Mouse (Mus musculus) thymus, adult 2 months (tissue): ENCODE results near the gene Mnx1. TPM values are rescaled to one million over a fixed set of nuclear protein-coding genes. Genes with fewer than 3 reads are reported as not detected.

Source experiments
- DNase-seq: peaks from one replicate; pipeline ENCODE4 v3.0.0; 2021
- H3K27ac ChIP-seq: fragments of 200-500 bp; 2 replicates; pipeline ENCODE4 v1.5.1; 2012; ENCODE audit warnings: low read length, control low read depth; ENCODE audit not compliant: control insufficient read depth, insufficient read depth
- H3K27me3 ChIP-seq: fragments of 200-500 bp; 2 replicates; pipeline ENCODE4 v1.6.1; 2012; ENCODE audit warnings: mild to moderate bottlenecking, low read length, moderate library complexity, mixed read lengths; ENCODE audit not compliant: control insufficient read depth, insufficient read depth
- H3K36me3 ChIP-seq: fragments of 200-500 bp; 2 replicates; pipeline ENCODE4 v1.6.1; 2012; ENCODE audit warnings: mild to moderate bottlenecking, low read length, moderate library complexity; ENCODE audit not compliant: control insufficient read depth, insufficient read depth
- H3K4me1 ChIP-seq: fragments of 200-500 bp; replicated peaks from 2 replicates; pipeline ENCODE4 v1.6.1; 2012; ENCODE audit warnings: low read length; ENCODE audit not compliant: control insufficient read depth, insufficient read depth
- H3K4me3 ChIP-seq: fragments of 200-500 bp; 2 replicates; pipeline ENCODE4 v1.5.1; 2012; ENCODE audit warnings: mild to moderate bottlenecking, low read length, control low read depth, moderate library complexity; ENCODE audit not compliant: control insufficient read depth, insufficient read depth
- CTCF ChIP-seq: fragments of 200-500 bp; IDR thresholded peaks from 2 replicates; pipeline ENCODE4 v1.5.1; 2012; ENCODE audit warnings: mild to moderate bottlenecking, control low read depth, low read length, moderate library complexity, borderline replicate concordance; ENCODE audit not compliant: control insufficient read depth, poor library complexity, insufficient read depth; ENCODE audit errors: extremely low read depth
- POLR2A ChIP-seq: fragments of 200-500 bp; IDR thresholded peaks from 2 replicates; pipeline ENCODE4 v1.6.1; 2012; ENCODE audit warnings: mild to moderate bottlenecking, low read length, control low read depth, moderate library complexity; ENCODE audit not compliant: control insufficient read depth, poor library complexity, insufficient read depth; ENCODE audit errors: extremely low read depth
- WGBS: fragments of 180-500 bp; shearing (Covaris S2); methylation state at CpG from one replicate; pipeline ENCODE4 v1.1.7; 2018; 5-methylcytosine and 5-hydroxymethylcytosine counted together
- polyA plus RNA-seq: library from polyadenylated mRNA; depleted of rRNA; stranded (reverse); fragments of >200 nt; gene quantifications from 2 replicates; pipeline ENCODE4 v1.2.3, GENCODE M21; 2012

Gene Mnx1
- polyA plus RNA-seq, 1 experiment: 0.08 TPM

- DNase-seq: no peak
- Histone ChIP-seq H3K4me3 (no peak overlapping the region), H3K27me3 (peaks cover 44% of the 10 kb centered on the region), H3K27ac (no peak overlapping the region), H3K36me3 (no peaks in the 10 kb centered on the region), H3K4me1 (no peaks in the 10 kb centered on the region)
- TF ChIP-seq CTCF (no peak), POLR2A (no peak)
- 22% methylated on average over 10 of the region's 10 CpGs for WGBS
Observed at GRCm38 (mm10) chr5:29475041-29475440, 3.2 kb downstream of the Mnx1 start.

- H3K4me3 ChIP-seq: no peak overlapping the region
- DNase-seq: no peak
- WGBS: 10% methylated on average over 35 of the region's 35 CpGs
- H3K36me3 ChIP-seq: no peaks in the 10 kb centered on the region
- peaks cover 44% of the 10 kb centered on the region for H3K27me3 ChIP-seq
- TF ChIP-seq CTCF (no peak), POLR2A (no peak)
- no peaks in the 10 kb centered on the region for H3K4me1 ChIP-seq
- no peak overlapping the region for H3K27ac ChIP-seq
Observed at GRCm38 (mm10) chr5:29474246-29474960, 3.9 kb downstream of the Mnx1 start.

GRCm38 (mm10) chr5:29473551-29474245 is 4.6 kb downstream of the Mnx1 start:
- Histone ChIP-seq H3K36me3 (no peaks in the 10 kb centered on the region), H3K27me3 (peaks cover 44% of the 10 kb centered on the region), H3K4me1 (no peaks in the 10 kb centered on the region), H3K4me3 (no peak overlapping the region), H3K27ac (no peak overlapping the region)
- WGBS: 9% methylated on average over 35 of the region's 35 CpGs
- TF ChIP-seq POLR2A (no peak), CTCF (no peak)
- DNase-seq: no peak

GRCm38 (mm10) chr5:29471855-29472665 is 6.2 kb downstream of the Mnx1 start:
- Histone ChIP-seq H3K27me3 (peaks cover 33% of the 10 kb centered on the region), H3K4me1 (peaks cover 5% of the 10 kb centered on the region; the same call in 1 of the 2 replicates), H3K27ac (no peak overlapping the region), H3K4me3 (no peak overlapping the region), H3K36me3 (no peaks in the 10 kb centered on the region)
- no peak for DNase-seq
- TF ChIP-seq CTCF (no peak), POLR2A (no peak)
- 10% methylated on average over 22 of the region's 22 CpGs for WGBS

- Histone ChIP-seq H3K27ac (no peak overlapping the region), H3K36me3 (no peaks in the 10 kb centered on the region), H3K4me3 (no peak overlapping the region), H3K4me1 (peaks cover 5% of the 10 kb centered on the region; the same call in 1 of the 2 replicates), H3K27me3 (peaks cover 32% of the 10 kb centered on the region)
- DNase-seq: no peak
- 19% methylated on average over 11 of the region's 11 CpGs for WGBS
- TF ChIP-seq POLR2A: no peak
- TF ChIP-seq CTCF: no peak
Observed at GRCm38 (mm10) chr5:29471396-29471795, 6.9 kb downstream of the Mnx1 start.

GRCm38 (mm10) chr5:29470851-29471394 is 7.3 kb downstream of the Mnx1 start:
- no peak for DNase-seq
- WGBS: 17% methylated on average over 20 of the region's 20 CpGs
- Histone ChIP-seq H3K4me3 (no peak overlapping the region), H3K4me1 (peaks cover 5% of the 10 kb centered on the region; the same call in 1 of the 2 replicates), H3K27me3 (peaks cover 31% of the 10 kb centered on the region), H3K27ac (no peak overlapping the region), H3K36me3 (no peaks in the 10 kb centered on the region)
- TF ChIP-seq CTCF: no peak
- no peak for TF ChIP-seq POLR2A
